Mouse (Mus musculus) spleen, adult 2 months (tissue): Measurements from ENCODE around the gene Naxd.

ENCODE experiments used
- CTCF ChIP-seq: fragments of 200-500 bp; IDR thresholded peaks from 2 replicates; pipeline ENCODE4 v1.5.1; 2011; ENCODE audit warnings: mild to moderate bottlenecking, inconsistent platforms; ENCODE audit not compliant: insufficient read depth, insufficient read length, insufficient replicate concordance; ENCODE audit errors: extremely low read depth
- POLR2A ChIP-seq: fragments of 200-500 bp; IDR thresholded peaks from 2 replicates; pipeline ENCODE4 v1.6.1; 2011; ENCODE audit warnings: low read depth, low read length, inconsistent platforms

- no peak for TF ChIP-seq CTCF
- TF ChIP-seq POLR2A = no peak
Measured at GRCm38 (mm10) chr8:11564236-11564635, 66.9 kb downstream of the Naxd start.
